Mouse (Mus musculus): ENCODE data around the gene Mrpl45. TPM values are rescaled to one million over a fixed set of nuclear protein-coding genes. Genes with fewer than 3 reads are reported as not detected.
A peak's percentile ranks its signal among the peaks of the same experiment; 100 is the strongest.

Mrpl45 gene
- total RNA-seq, 2 experiments from 2014 or later = 44.1 to 51.8 TPM

- intact Hi-C loops (cut with DNase I) = loop anchor here (5.0 kb wide), 1 partner anchor 278 kb away; no protein-coding TSS in a partner anchor
These were observed 39.1 kb downstream of the Mrpl45 start for GRCm38 (mm10) chr11:97354646-97355045.

GRCm38 (mm10) chr11:97355247-97355646 is 39.7 kb downstream of the Mrpl45 start:
- DNase-seq = no peak
- intact Hi-C loops (cut with DNase I) = loop anchor here (5.0 kb wide), 1 partner anchor 277 kb away; no protein-coding TSS in a partner anchor

More at GRCm38 (mm10) chr11:97354646-97355045, 39.1 kb downstream of the Mrpl45 start:
- no peak for DNase-seq

GRCm38 (mm10) chr11:97357663-97358062 is 42.1 kb downstream of the Mrpl45 start:
- intact Hi-C loops (cut with DNase I) = loop anchor here (1.0 to 5.0 kb wide), 2 partner anchors 43 to 275 kb away; no protein-coding TSS in a partner anchor
- peak; percentile 81 to 88 for DNase-seq

- intact Hi-C loops (cut with DNase I) = loop anchor here (5.0 kb wide), 1 partner anchor 105 kb away; no protein-coding TSS in a partner anchor
- peak; percentile 97 to 98 for DNase-seq
These were observed 46.6 kb downstream of the Mrpl45 start, which contains the start of gene Socs7 for GRCm38 (mm10) chr11:97361948-97362648. Gene Socs7 (plus strand): TSS chr11:97362551.

- intact Hi-C loops (cut with DNase I) = loop anchor here (5.0 kb wide), 1 partner anchor 105 kb away; no protein-coding TSS in a partner anchor
- no peak for DNase-seq
These were observed 47.1 kb downstream of the Mrpl45 start for GRCm38 (mm10) chr11:97362649-97362942.

GRCm38 (mm10) chr11:97362943-97363643 is 47.6 kb downstream of the Mrpl45 start:
- intact Hi-C loops (cut with DNase I) = loop anchor here (5.0 kb wide), 1 partner anchor 104 kb away; no protein-coding TSS in a partner anchor
- peak; percentile 66 to 67 for DNase-seq

GRCm38 (mm10) chr11:97363644-97363995 is 48.1 kb downstream of the Mrpl45 start:
- intact Hi-C loops (cut with DNase I) = loop anchor here (5.0 kb wide), 1 partner anchor 104 kb away; no protein-coding TSS in a partner anchor
- DNase-seq = no peak

- no peak for DNase-seq
- intact Hi-C loops (cut with DNase I) = no loop called here
These were observed 50.0 kb downstream of the Mrpl45 start for GRCm38 (mm10) chr11:97365556-97365955.

GRCm38 (mm10) chr11:97368501-97368900 is 53.0 kb downstream of the Mrpl45 start:
- DNase-seq = peak in 1 of 2 experiments; percentile 20

GRCm38 (mm10) chr11:97370329-97371091 is 55.0 kb downstream of the Mrpl45 start:
- intact Hi-C loops (cut with DNase I) = no loop called here
- peak; percentile 21 for DNase-seq

More at GRCm38 (mm10) chr11:97368501-97368900, 53.0 kb downstream of the Mrpl45 start:
- intact Hi-C loops (cut with DNase I) = no loop called here

GRCm38 (mm10) chr11:97372159-97372864 is 56.8 kb downstream of the Mrpl45 start:
- no peak for DNase-seq
- intact Hi-C loops (cut with DNase I) = no loop called here

- DNase-seq = no peak
- intact Hi-C loops (cut with DNase I) = no loop called here
These were observed 57.9 kb downstream of the Mrpl45 start for GRCm38 (mm10) chr11:97373402-97373801.

Other genes with a start within 250 kb of the Mrpl45 start
- gene Tbx21, start 200.4 kb upstream of the Mrpl45 start, total RNA-seq (2021) = not detected
- gene Tbkbp1, start 164.2 kb upstream of the Mrpl45 start, total RNA-seq (2021) = 10 to 100 TPM; 15.9 to 17.3 TPM
- gene Kpnb1, start 127.8 kb upstream of the Mrpl45 start, total RNA-seq (2021) = 100 to 1,000 TPM; 107 to 121 TPM
- gene Npepps, start 35.1 kb upstream of the Mrpl45 start, total RNA-seq (2021) = 10 to 100 TPM; 64.2 to 71.8 TPM
- under 1 TPM; 0.02 to 0.05 TPM for gene Gpr179, start 36.4 kb downstream of the Mrpl45 start, total RNA-seq (2021)
- gene Socs7, start 46.8 kb downstream of the Mrpl45 start, total RNA-seq (2021) = 10 to 100 TPM; 19.9 to 20.2 TPM
- 10 to 100 TPM; 34.4 to 34.7 TPM for gene Arhgap23, start 99.8 kb downstream of the Mrpl45 start, total RNA-seq (2021)
- not detected for gene 4933428G20Rik, start 184.6 kb downstream of the Mrpl45 start, total RNA-seq (2021)